Mouse (Mus musculus): ENCODE data around the gene Qars. TPM values are rescaled to one million over a fixed set of nuclear protein-coding genes. Genes with fewer than 3 reads are reported as not detected.

Qars gene
- polyA plus RNA-seq (2015; fragmentation: Nextera tagmentation; extraction: Ambion mirVana) = 105 and 111 TPM in 2 replicates

DNA sequence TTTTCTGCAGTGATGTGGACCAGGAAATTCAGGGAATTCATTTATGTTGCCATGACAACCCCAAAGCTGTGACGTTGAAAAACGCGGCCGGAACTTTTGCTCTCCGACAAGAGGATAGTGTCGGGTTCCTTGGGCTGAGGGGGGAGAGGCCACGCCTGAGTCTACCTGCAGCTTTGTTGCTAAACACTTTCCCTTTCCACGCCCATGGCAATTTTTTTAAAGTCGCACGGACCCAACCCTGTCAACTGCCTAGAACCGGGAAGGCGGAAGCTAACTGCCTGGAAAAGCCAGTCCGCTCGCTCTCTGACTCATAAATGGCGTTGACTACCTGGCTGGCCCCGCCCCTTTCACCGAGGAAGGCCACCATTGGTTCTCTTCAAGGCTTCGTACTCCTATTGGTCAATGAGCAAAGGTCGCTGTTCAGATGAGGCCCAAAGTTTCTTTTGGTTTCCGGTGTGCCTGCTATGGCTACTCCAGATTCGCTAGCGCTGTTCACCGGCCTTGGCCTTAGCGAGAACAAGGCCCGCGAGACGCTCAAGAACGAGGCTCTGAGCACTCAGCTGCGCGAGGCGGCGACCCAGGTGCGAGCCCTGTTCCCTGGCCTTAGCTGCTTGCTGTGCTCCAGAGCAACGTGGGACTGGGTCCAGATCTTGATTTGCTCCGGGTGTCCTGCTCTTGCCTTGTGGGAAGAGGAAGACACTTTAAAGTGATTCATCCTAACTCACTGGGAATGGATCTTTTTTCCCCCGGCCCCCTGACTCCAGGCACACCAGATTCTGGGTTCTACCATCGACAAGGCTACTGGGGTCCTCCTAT, at the start of gene Qars:
TSS of gene Qars (plus strand) at position 88 of the 816 bp plus-strand sequence.
- Histone ChIP-seq H3K36me3 (peaks cover 47% of the 10 kb centered on the region), H3K9me3 (replicated peaks) (no peaks in the 10 kb centered on the region), H3K4me1 (peaks cover 16% of the 10 kb centered on the region), H3K9ac (peak within 1 kb of the TSS; percentile 68), H3K4me2 (peak within 1 kb of the TSS; percentile 73), H3K27ac (peak within 1 kb of the TSS; percentile 91), H3K4me3 (replicated peaks) (peak within 1 kb of the TSS; percentile 76), H3K27me3 (no peaks in the 10 kb centered on the region)
- peak; percentile 98 for ATAC-seq (replicated peaks; ENCODE audit: low FRiP score)
- under 1% methylated on average over 37 of the region's 37 CpGs for WGBS

DNA sequence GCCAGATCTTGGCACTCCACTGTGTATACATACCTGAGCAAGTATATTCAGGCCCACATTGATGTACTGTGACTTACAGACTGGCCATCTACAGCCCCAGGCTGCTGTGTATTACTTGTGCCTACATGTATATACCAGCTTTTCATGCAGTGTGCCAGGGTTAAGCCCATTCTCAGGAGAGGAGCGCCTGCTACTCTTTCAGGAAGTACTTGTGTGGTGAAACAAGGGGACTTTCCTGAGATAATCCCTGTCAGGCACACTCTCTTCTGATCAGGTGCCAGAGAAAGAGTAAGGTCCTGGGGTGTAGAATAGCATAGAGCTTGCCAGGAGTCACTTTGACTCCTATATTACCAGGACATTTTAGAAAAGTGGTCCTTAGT, 47.6 kb upstream of the Qars start:
- peak overlapping the region; percentile 93 for H3K4me3 ChIP-seq (replicated peaks)
- no peaks in the 10 kb centered on the region for H3K27me3 ChIP-seq
- H3K4me2 ChIP-seq = peak overlapping the region; percentile 85
- no peak overlapping the region for H3K9ac ChIP-seq
- H3K4me1 ChIP-seq = peaks cover 29% of the 10 kb centered on the region
- peaks cover 24% of the 10 kb centered on the region for H3K36me3 ChIP-seq
- no peak for ATAC-seq (replicated peaks; ENCODE audit: low FRiP score)
- H3K9me3 ChIP-seq (replicated peaks) = no peaks in the 10 kb centered on the region
- H3K27ac ChIP-seq = peak overlapping the region; percentile 97
- WGBS = 90% methylated on average over 1 of the region's 1 CpGs

DNA sequence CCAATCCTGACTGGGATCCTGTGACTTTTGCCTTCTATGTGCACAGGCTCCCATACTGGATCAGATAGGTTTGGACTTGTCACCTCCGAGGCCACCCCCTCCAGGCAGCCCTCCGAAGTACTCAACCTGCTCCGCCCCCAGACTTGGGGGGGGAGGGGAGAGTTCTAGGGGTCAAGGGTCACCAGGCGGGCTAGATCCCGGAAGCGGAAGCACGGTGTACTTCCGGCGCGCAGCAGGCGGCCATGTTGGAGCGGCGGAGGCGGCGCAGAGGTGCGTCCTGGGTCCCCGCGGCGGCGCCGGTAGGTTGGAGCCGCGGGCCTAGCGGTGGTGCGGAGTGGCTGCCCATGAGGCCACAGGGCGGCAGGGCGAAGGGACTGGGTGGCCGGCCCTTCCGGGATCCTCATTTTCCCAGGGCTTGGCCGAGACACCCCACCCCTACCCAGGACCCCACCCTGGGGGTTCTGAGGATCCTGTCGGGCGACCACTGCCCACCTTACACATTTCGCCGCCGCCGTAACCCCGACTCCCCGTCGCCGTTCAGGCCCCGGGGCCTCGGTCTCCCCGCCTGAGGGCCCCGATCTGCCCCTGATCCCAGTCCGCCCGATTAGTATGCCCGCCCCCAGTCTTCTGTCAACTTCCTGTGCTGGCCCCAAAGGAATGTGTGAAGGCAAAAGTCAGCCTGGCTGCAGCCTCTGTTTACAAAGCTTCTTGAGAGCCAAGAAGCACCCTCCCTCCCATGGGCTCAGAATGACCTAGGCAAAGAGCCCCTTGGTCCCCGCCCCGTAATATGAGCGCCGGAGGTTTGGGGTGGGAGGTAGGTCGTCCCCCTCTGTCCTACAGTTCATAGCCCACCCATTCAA, 47.0 kb upstream of the Qars start, which contains the start of gene Ccdc71:
TSS of gene Ccdc71 (plus strand) at position 209 of the 860 bp plus-strand sequence.
- Histone ChIP-seq H3K9ac (peak within 1 kb of the TSS; percentile 93), H3K4me2 (peak within 1 kb of the TSS; percentile 85), H3K4me3 (replicated peaks) (peak within 1 kb of the TSS; percentile 93), H3K36me3 (peaks cover 30% of the 10 kb centered on the region), H3K4me1 (peaks cover 29% of the 10 kb centered on the region), H3K27me3 (no peaks in the 10 kb centered on the region), H3K27ac (peak within 1 kb of the TSS; percentile 97), H3K9me3 (replicated peaks) (no peaks in the 10 kb centered on the region)
- peak; percentile 78 for ATAC-seq (replicated peaks; ENCODE audit: low FRiP score)
- under 1% methylated on average over 52 of the region's 52 CpGs for WGBS

DNA sequence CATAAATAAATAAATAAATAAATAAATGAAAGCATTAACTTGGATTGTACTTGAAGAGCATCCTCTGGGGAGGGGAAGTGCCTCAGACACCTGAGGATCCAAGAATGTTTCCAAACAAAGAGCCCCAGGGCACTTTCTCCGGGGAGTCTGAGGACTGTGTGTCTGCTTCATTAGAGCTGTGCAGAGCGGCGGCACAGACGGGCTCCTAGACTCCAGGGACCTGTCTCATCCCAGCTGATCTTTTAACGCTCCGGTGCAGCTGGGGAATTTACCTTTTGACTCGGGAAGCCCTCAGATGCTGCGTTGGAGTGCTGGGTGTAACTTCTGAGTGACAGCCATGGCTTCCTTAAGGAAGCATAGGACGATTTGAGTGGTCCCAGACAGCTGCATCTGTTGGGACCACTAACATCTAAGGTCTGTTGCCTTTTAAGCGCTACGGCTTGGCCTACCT, 46.3 kb upstream of the Qars start, which contains the start of gene Klhdc8b:
TSS of gene Klhdc8b (minus strand) at position 401 of the 451 bp plus-strand sequence.
- peaks cover 29% of the 10 kb centered on the region for H3K4me1 ChIP-seq
- ATAC-seq (replicated peaks; ENCODE audit: low FRiP score) = peak; percentile 45
- peak within 1 kb of the TSS; percentile 85 for H3K4me2 ChIP-seq
- peak within 1 kb of the TSS; percentile 93 for H3K4me3 ChIP-seq (replicated peaks)
- H3K9me3 ChIP-seq (replicated peaks) = no peaks in the 10 kb centered on the region
- H3K9ac ChIP-seq = peak within 1 kb of the TSS; percentile 93
- peaks cover 37% of the 10 kb centered on the region for H3K36me3 ChIP-seq
- H3K27me3 ChIP-seq = no peaks in the 10 kb centered on the region
- 16% methylated on average over 11 of the region's 11 CpGs for WGBS
- H3K27ac ChIP-seq = peak within 1 kb of the TSS; percentile 97

DNA sequence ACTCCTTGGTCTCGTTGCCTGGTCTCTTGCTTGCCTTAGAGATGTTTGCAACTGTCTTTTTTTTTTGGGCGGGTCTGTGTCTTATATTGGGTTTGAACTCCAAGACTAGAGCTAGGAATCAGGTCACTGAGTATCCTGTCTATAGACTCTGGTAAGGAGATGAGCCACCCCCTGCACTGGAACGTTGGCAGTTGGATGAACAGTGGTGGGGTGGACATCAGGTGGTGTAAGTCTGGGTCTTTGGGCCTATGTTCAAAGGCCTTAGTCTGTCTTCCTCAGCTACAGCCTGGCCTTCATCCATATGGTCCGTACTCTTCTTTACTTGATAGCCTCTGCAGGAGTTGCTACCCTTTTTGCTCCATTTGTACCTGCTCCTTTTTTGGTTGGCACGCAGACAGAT, 45.8 kb upstream of the Qars start:
- Histone ChIP-seq H3K4me1 (peaks cover 29% of the 10 kb centered on the region), H3K36me3 (peaks cover 42% of the 10 kb centered on the region), H3K4me2 (peak overlapping the region; percentile 85), H3K9me3 (replicated peaks) (no peaks in the 10 kb centered on the region), H3K27me3 (no peaks in the 10 kb centered on the region), H3K4me3 (replicated peaks) (peak overlapping the region; percentile 93), H3K27ac (peak overlapping the region; percentile 97), H3K9ac (peak overlapping the region; percentile 93)
- ATAC-seq (replicated peaks; ENCODE audit: low FRiP score) = no peak
- 86% methylated on average over 5 of the region's 5 CpGs for WGBS

DNA sequence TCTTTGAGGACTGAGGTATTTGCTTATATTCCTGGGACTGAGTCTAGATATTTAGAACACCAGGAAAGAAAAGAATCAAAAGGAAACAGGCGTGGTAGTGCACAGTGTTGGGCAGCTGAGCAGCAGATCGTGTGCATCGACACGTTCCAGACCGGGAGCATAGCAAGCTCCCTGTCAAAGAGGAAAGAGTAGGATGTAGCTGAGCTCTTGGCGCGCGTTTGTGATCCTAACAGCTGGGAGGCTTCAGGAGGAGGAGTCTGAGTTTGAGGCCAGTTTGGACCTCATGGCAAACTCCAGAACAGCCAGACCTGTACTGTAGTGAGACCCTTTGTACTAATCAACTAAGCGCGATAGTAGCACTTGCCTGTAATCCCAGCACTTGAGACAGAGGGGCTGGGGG, 45.3 kb upstream of the Qars start:
- ATAC-seq (replicated peaks; ENCODE audit: low FRiP score) = peak; percentile 35; the same call in 1 of the 2 replicates
- Histone ChIP-seq H3K9ac (0 out of 2 replicates have a peak overlapping the region, but pooled peaks have one; percentile 17), H3K4me1 (peaks cover 29% of the 10 kb centered on the region), H3K36me3 (peaks cover 46% of the 10 kb centered on the region), H3K27me3 (no peaks in the 10 kb centered on the region), H3K27ac (peak overlapping the region; percentile 97), H3K9me3 (replicated peaks) (no peaks in the 10 kb centered on the region), H3K4me2 (peak overlapping the region; percentile 85), H3K4me3 (replicated peaks) (peak overlapping the region; percentile 93)
- 57% methylated on average over 10 of the region's 10 CpGs for WGBS

DNA sequence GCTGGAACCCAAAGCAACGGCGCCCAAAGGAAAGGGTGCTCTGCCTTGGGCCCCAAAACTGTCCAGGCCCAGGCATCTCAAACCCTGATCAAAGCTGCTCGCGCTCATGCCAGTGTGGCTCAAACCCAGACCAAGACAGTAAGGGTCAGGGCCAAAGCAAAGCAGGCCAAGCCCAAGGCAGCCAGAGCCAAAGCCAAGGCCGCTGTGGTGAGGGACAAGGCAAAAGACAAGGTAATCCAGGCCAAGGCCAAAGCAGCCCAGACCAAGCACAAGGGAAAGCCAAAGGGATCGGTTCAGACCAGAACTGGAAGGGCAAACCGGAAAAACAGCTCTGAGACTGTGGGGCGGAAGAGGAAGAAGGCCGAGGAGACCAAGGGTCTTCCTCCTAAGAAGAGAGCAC, 43.8 kb upstream of the Qars start:
- no peaks in the 10 kb centered on the region for H3K27me3 ChIP-seq
- ATAC-seq (replicated peaks; ENCODE audit: low FRiP score) = no peak
- H3K9me3 ChIP-seq (replicated peaks) = no peaks in the 10 kb centered on the region
- no peak overlapping the region for H3K27ac ChIP-seq
- no peak overlapping the region for H3K4me2 ChIP-seq
- H3K4me1 ChIP-seq = peaks cover 29% of the 10 kb centered on the region
- H3K9ac ChIP-seq = no peak overlapping the region
- no peak overlapping the region for H3K4me3 ChIP-seq (replicated peaks)
- H3K36me3 ChIP-seq = peaks cover 51% of the 10 kb centered on the region
- 91% methylated on average over 9 of the region's 9 CpGs for WGBS

DNA sequence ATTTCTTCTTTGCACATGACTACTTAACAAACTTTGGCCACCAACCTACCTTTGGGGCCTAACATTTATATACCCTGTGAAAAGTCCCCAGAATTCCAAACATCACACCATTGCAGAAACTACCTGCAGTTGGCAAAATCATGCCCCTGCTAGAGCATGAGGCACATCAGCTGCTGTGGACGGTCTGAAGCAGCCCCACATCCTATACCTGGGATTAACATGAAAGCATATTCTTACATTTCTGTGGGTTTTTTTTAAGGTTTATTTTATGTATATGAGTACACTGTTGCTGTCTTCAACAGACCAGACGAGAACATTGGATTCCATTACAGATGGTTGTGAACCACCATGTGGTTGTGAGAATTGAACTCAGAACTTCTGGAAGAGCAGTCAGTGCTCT, 41.3 kb upstream of the Qars start:
- H3K4me2 ChIP-seq = no peak overlapping the region
- no peak overlapping the region for H3K27ac ChIP-seq
- no peaks in the 10 kb centered on the region for H3K27me3 ChIP-seq
- H3K4me3 ChIP-seq (replicated peaks) = no peak overlapping the region
- peaks cover 51% of the 10 kb centered on the region for H3K36me3 ChIP-seq
- no peaks in the 10 kb centered on the region for H3K9me3 ChIP-seq (replicated peaks)
- no peak overlapping the region for H3K9ac ChIP-seq
- WGBS = 94% methylated on average over 2 of the region's 2 CpGs
- H3K4me1 ChIP-seq = peaks cover 20% of the 10 kb centered on the region
- ATAC-seq (replicated peaks; ENCODE audit: low FRiP score) = no peak

DNA sequence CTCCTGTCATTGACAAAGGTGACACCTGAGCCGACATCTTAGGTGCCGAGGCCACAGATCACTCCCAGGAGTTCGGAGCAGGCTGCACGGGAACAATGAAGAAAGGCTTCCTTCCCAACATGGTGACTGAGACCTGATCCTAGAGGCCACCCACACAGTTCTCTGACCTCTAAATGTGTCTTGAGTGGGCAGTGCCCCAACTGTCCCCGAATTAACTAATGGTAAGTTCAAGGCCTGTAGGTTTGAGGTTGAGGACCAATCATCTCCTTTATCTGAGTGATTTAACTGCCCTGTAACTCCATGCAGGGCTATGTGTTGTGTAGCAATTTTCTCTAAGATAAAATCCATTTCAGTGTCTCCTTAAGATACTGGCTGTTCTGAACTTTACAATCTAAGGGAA, 38.1 kb upstream of the Qars start:
- ATAC-seq (replicated peaks; ENCODE audit: low FRiP score) = no peak
- Histone ChIP-seq H3K27ac (no peak overlapping the region), H3K9me3 (replicated peaks) (no peaks in the 10 kb centered on the region), H3K27me3 (no peaks in the 10 kb centered on the region), H3K4me2 (no peak overlapping the region), H3K4me3 (replicated peaks) (no peak overlapping the region), H3K36me3 (peaks cover 32% of the 10 kb centered on the region), H3K4me1 (no peaks in the 10 kb centered on the region), H3K9ac (no peak overlapping the region)
- WGBS = 29% methylated on average over 5 of the region's 5 CpGs

DNA sequence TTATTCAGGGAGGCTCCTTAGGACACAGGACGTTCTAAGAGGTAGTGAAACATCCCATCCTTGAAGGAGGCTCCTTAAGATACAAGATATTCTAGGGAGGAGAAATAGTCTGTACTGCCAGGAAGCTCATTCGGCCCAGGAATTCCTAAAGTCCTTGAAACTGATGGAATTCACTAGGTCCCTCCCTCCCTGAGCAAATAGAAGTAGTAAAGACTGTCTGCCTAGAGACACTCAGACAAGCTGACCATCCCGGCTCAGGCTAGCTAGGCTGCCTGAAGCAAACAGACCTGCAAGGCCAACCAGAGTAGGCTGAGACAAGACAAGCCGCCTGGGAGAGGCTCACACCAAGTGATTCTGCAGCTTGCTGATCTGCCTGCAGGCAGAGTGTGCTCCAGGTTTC, 37.7 kb upstream of the Qars start:
- Histone ChIP-seq H3K9ac (no peak overlapping the region), H3K4me2 (no peak overlapping the region), H3K4me1 (no peaks in the 10 kb centered on the region), H3K4me3 (replicated peaks) (no peak overlapping the region), H3K27me3 (no peaks in the 10 kb centered on the region), H3K27ac (no peak overlapping the region), H3K9me3 (replicated peaks) (no peaks in the 10 kb centered on the region), H3K36me3 (peaks cover 28% of the 10 kb centered on the region)
- no peak for ATAC-seq (replicated peaks; ENCODE audit: low FRiP score)
- WGBS = 51% methylated on average over 4 of the region's 4 CpGs

DNA sequence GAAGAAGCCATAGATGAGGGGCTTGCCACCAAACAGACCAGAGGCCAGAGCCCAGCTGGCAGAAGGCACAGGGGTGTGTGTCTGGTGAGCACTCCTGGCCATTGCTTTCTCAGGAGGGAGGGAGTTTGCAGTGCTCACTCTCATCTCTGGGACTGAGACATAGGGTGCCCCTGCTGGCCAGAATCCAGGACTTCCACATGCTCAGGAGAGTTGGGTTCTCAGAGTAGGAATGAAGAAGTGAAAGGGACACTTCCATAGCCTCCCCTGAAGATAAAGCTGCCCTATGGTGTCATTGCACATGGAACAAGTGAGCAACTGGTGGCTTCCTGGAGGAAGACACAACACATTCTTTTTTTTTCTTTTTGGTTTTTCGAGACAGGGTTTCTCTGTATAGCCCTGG, 33.0 kb upstream of the Qars start:
- H3K4me1 ChIP-seq = peaks cover 10% of the 10 kb centered on the region
- no peaks in the 10 kb centered on the region for H3K9me3 ChIP-seq (replicated peaks)
- H3K27me3 ChIP-seq = no peaks in the 10 kb centered on the region
- H3K4me3 ChIP-seq (replicated peaks) = no peak overlapping the region
- no peak overlapping the region for H3K4me2 ChIP-seq
- H3K9ac ChIP-seq = no peak overlapping the region
- no peak overlapping the region for H3K27ac ChIP-seq
- WGBS = 73% methylated on average over 1 of the region's 1 CpGs
- no peaks in the 10 kb centered on the region for H3K36me3 ChIP-seq
- ATAC-seq (replicated peaks; ENCODE audit: low FRiP score) = no peak

All from kidney, embryonic 15.5 days (tissue).